Mouse (Mus musculus): ENCODE results near the gene Usf1.

Usf1 gene

GRCm38 (mm10) chr1:171418660-171419059 lies 7.5 kb downstream of the Usf1 start, which contains the start of gene Tstd1:
Gene Tstd1, plus strand, starts transcription at chr1:171418872.
- DNase-seq (ENCODE audit: extremely low spot score, low spot score): no peak

- DNase-seq (ENCODE audit: extremely low spot score, low spot score): no peak
Measured at GRCm38 (mm10) chr1:171419291-171419882, 8.3 kb downstream of the Usf1 start.

- DNase-seq (ENCODE audit: extremely low spot score, low spot score): no peak
Measured at GRCm38 (mm10) chr1:171419905-171420304, 8.8 kb downstream of the Usf1 start.

GRCm38 (mm10) chr1:171422504-171423095 lies 11.5 kb downstream of the Usf1 start:
- DNase-seq (ENCODE audit: extremely low spot score, low spot score): no peak

GRCm38 (mm10) chr1:171424638-171425037 lies 13.5 kb downstream of the Usf1 start:
- no peak for DNase-seq (ENCODE audit: extremely low spot score, low spot score)

- no peak for DNase-seq (ENCODE audit: extremely low spot score, low spot score)
Measured at GRCm38 (mm10) chr1:171425126-171425525, 14.0 kb downstream of the Usf1 start.

- no peak for DNase-seq (ENCODE audit: extremely low spot score, low spot score)
Measured at GRCm38 (mm10) chr1:171432158-171432557, 21.0 kb downstream of the Usf1 start.

GRCm38 (mm10) chr1:171435288-171435814 lies 24.2 kb downstream of the Usf1 start:
- no peak for DNase-seq (ENCODE audit: extremely low spot score, low spot score)

GRCm38 (mm10) chr1:171435974-171436373 lies 24.9 kb downstream of the Usf1 start:
- DNase-seq (ENCODE audit: extremely low spot score, low spot score): no peak

GRCm38 (mm10) chr1:171437264-171438013 lies 26.3 kb downstream of the Usf1 start, which contains the start of gene F11r:
Gene F11r, plus strand, starts transcription at chr1:171437535.
- DNase-seq (ENCODE audit: extremely low spot score, low spot score): peak; percentile 77

- DNase-seq (ENCODE audit: extremely low spot score, low spot score): no peak
Measured at GRCm38 (mm10) chr1:171438014-171438670, 27.0 kb downstream of the Usf1 start.

- no peak for DNase-seq (ENCODE audit: extremely low spot score, low spot score)
Measured at GRCm38 (mm10) chr1:171439072-171439471, 28.0 kb downstream of the Usf1 start.

- no peak for DNase-seq (ENCODE audit: extremely low spot score, low spot score)
Measured at GRCm38 (mm10) chr1:171440025-171440725, 29.1 kb downstream of the Usf1 start.

GRCm38 (mm10) chr1:171441466-171442412 lies 30.6 kb downstream of the Usf1 start:
- DNase-seq (ENCODE audit: extremely low spot score, low spot score): no peak

GRCm38 (mm10) chr1:171442413-171442760 lies 31.3 kb downstream of the Usf1 start:
- DNase-seq (ENCODE audit: extremely low spot score, low spot score): no peak

GRCm38 (mm10) chr1:171445050-171445449 lies 33.9 kb downstream of the Usf1 start:
- DNase-seq (ENCODE audit: extremely low spot score, low spot score): no peak

GRCm38 (mm10) chr1:171446854-171447253 lies 35.7 kb downstream of the Usf1 start:
- DNase-seq (ENCODE audit: extremely low spot score, low spot score): no peak

GRCm38 (mm10) chr1:171447692-171448091 lies 36.6 kb downstream of the Usf1 start:
- no peak for DNase-seq (ENCODE audit: extremely low spot score, low spot score)

GRCm38 (mm10) chr1:171450062-171450461 lies 38.9 kb downstream of the Usf1 start:
- no peak for DNase-seq (ENCODE audit: extremely low spot score, low spot score)

GRCm38 (mm10) chr1:171451001-171451400 lies 39.9 kb downstream of the Usf1 start:
- no peak for DNase-seq (ENCODE audit: extremely low spot score, low spot score)
